Mouse (Mus musculus) thymus, postnatal 10 days (tissue): ENCODE results near the gene Aldh4a1.
A peak's percentile ranks its signal among the peaks of the same experiment; 100 is the strongest.

Experiments
- DNase-seq, 2 experiments: peaks; one replicate each; pipeline ENCODE4 v3.0.0; 2021; ENCODE audit warnings: low spot score in 2 of 2

Gene Aldh4a1

GRCm38 (mm10) chr4:139669847-139670246, 47.2 kb downstream of the Aldh4a1 start:
- DNase-seq = peak in 1 of 2 experiments; percentile 53

- DNase-seq = no peak
Observed at GRCm38 (mm10) chr4:139675696-139676095, 53.0 kb downstream of the Aldh4a1 start.

- no peak for DNase-seq
Observed at GRCm38 (mm10) chr4:139683728-139684638, 61.3 kb downstream of the Aldh4a1 start.

GRCm38 (mm10) chr4:139684639-139685017, 62.0 kb downstream of the Aldh4a1 start:
- peak in 1 of 2 experiments; percentile 24 for DNase-seq

- no peak for DNase-seq
Observed at GRCm38 (mm10) chr4:139688058-139688457, 65.4 kb downstream of the Aldh4a1 start.

- no peak for DNase-seq
Observed at GRCm38 (mm10) chr4:139689627-139690269, 67.1 kb downstream of the Aldh4a1 start.

GRCm38 (mm10) chr4:139693315-139693714, 70.6 kb downstream of the Aldh4a1 start:
- DNase-seq = no peak

- DNase-seq = no peak
Observed at GRCm38 (mm10) chr4:139697755-139698154, 75.1 kb downstream of the Aldh4a1 start.

- no peak for DNase-seq
Observed at GRCm38 (mm10) chr4:139698602-139699001, 75.9 kb downstream of the Aldh4a1 start.
